Mouse (Mus musculus): ENCODE results near the gene Ssbp3. TPM values are rescaled to one million over a fixed set of nuclear protein-coding genes. Genes with fewer than 3 reads are reported as not detected.

Ssbp3 gene
- polyA plus RNA-seq, 1 experiment from 2014 or later = 167 TPM

GRCm38 (mm10) chr4:106900718-106901117, 9.8 kb upstream of the Ssbp3 start:
- Histone ChIP-seq H3K36me3 (ENCODE audit: control insufficient read depth, insufficient read depth) (no peaks in the 10 kb centered on the region), H3K4me3 (replicated peaks; ENCODE audit: low read length) (no peak overlapping the region), H3K27me3 (replicated peaks; ENCODE audit: control insufficient read depth, insufficient read depth, low read length) (no peaks in the 10 kb centered on the region), H3K4me1 (replicated peaks; ENCODE audit: control insufficient read depth, insufficient read depth, low read length) (peaks cover 4% of the 10 kb centered on the region), H3K9me3 (ENCODE audit: control insufficient read depth, low read length) (no peaks in the 10 kb centered on the region), H3K4me2 (ENCODE audit: low read length) (no peak overlapping the region), H3K27ac (ENCODE audit: low read length) (no peak overlapping the region), H3K9ac (replicated peaks; ENCODE audit: low read depth, low read length) (no peak overlapping the region)
- no peak for ATAC-seq
- WGBS = 33% methylated on average over 6 of the region's 6 CpGs

DNA sequence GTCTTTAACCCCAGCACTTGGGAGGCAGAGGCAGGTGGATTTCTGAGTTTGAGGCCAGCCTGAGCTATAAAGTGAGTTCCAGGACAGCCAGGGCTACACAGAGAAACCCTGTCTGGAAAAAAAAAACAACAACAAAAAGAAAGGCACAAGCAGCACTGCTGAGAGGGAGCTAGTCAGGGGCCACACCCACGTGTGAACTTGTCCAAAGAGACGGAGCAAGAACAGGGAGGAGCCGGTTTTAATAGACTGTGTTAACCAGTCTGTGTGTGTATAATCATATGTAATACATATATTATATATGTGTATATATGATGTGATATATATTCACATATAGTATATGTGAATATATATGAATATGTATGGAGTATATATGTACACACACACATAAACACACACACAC, 8.9 kb upstream of the Ssbp3 start:
- Histone ChIP-seq H3K27ac (ENCODE audit: low read length) (no peak overlapping the region), H3K9ac (replicated peaks; ENCODE audit: low read depth, low read length) (no peak overlapping the region), H3K9me3 (ENCODE audit: control insufficient read depth, low read length) (no peaks in the 10 kb centered on the region), H3K27me3 (replicated peaks; ENCODE audit: control insufficient read depth, insufficient read depth, low read length) (no peaks in the 10 kb centered on the region), H3K4me3 (replicated peaks; ENCODE audit: low read length) (no peak overlapping the region), H3K36me3 (ENCODE audit: control insufficient read depth, insufficient read depth) (no peaks in the 10 kb centered on the region), H3K4me2 (ENCODE audit: low read length) (no peak overlapping the region), H3K4me1 (replicated peaks; ENCODE audit: control insufficient read depth, insufficient read depth, low read length) (peaks cover 4% of the 10 kb centered on the region)
- ATAC-seq = no peak
- WGBS = 81% methylated on average over 3 of the region's 3 CpGs

DNA sequence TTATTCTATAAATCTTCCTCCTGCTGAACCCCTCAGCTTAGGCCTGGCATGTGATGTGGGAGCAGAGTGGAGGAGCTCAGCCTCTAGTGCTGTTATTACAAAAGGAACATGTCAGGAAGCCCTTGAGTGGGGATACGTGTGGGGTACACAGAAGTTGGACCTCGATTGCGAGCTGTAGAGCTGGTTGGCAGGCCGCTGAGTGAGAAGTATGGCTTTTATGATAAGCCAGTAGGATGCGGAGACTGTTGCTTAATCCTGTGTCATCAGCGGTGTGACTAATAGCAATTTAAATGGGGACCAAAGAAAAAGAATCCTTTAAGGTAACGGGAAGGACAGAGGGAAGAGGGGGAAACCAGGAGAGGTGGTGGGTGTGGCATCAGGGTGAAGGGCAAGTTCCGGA, 8.3 kb upstream of the Ssbp3 start:
- no peak for ATAC-seq
- H3K4me1 ChIP-seq (replicated peaks; ENCODE audit: control insufficient read depth, insufficient read depth, low read length) = peaks cover 4% of the 10 kb centered on the region
- no peaks in the 10 kb centered on the region for H3K9me3 ChIP-seq (ENCODE audit: control insufficient read depth, low read length)
- H3K36me3 ChIP-seq (ENCODE audit: control insufficient read depth, insufficient read depth) = no peaks in the 10 kb centered on the region
- 77% methylated on average over 8 of the region's 8 CpGs for WGBS
- H3K27ac ChIP-seq (ENCODE audit: low read length) = no peak overlapping the region
- no peak overlapping the region for H3K4me3 ChIP-seq (replicated peaks; ENCODE audit: low read length)
- no peak overlapping the region for H3K4me2 ChIP-seq (ENCODE audit: low read length)
- H3K9ac ChIP-seq (replicated peaks; ENCODE audit: low read depth, low read length) = no peak overlapping the region
- H3K27me3 ChIP-seq (replicated peaks; ENCODE audit: control insufficient read depth, insufficient read depth, low read length) = no peaks in the 10 kb centered on the region

DNA sequence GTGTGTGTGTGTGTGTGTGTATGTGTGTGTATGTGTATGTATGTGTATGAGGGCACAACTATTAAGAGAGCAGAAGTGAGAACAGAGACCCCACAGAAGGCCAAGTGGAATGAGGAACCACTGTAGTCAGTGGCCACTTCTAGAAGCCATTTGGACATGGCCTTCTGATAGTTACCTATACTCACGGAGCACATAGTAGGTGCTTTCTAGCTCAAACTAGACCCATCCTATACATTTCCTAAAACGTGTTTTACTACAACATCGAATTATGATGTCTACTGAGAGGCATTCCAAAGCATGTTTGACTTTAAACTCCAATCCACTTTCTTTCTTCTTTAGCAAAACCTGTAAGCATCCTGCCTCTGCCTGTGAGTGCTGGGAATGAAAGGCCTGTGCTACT, 4.6 kb upstream of the Ssbp3 start:
- Histone ChIP-seq H3K4me1 (replicated peaks; ENCODE audit: control insufficient read depth, insufficient read depth, low read length) (peaks cover 15% of the 10 kb centered on the region), H3K36me3 (ENCODE audit: control insufficient read depth, insufficient read depth) (no peaks in the 10 kb centered on the region), H3K9me3 (ENCODE audit: control insufficient read depth, low read length) (no peaks in the 10 kb centered on the region), H3K4me2 (ENCODE audit: low read length) (no peak overlapping the region), H3K27ac (ENCODE audit: low read length) (no peak overlapping the region), H3K27me3 (replicated peaks; ENCODE audit: control insufficient read depth, insufficient read depth, low read length) (no peaks in the 10 kb centered on the region), H3K4me3 (replicated peaks; ENCODE audit: low read length) (no peak overlapping the region), H3K9ac (replicated peaks; ENCODE audit: low read depth, low read length) (no peak overlapping the region)
- ATAC-seq = no peak
- 90% methylated on average over 3 of the region's 3 CpGs for WGBS

GRCm38 (mm10) chr4:106907701-106908425, 2.6 kb upstream of the Ssbp3 start:
- H3K4me2 ChIP-seq (ENCODE audit: low read length) = no peak overlapping the region

DNA sequence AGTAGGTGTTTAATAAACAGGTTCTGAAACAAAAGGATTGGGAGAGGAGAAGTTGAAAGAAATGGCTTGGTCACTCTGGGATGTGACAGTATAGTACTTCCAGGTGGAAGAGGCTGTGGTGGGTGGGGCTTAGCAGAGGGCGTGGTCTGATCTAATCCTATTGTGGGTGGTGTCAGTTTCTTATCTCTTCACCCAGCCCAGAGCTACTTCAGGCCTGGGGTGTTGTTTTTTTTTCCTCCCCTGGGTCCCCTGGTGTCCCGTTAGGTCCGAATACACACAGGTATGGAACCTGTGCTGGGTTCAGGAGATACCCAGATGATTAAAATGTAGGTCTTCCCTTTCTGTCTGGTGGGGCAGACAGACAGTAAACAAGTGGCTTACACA, 2.1 kb upstream of the Ssbp3 start:
- Histone ChIP-seq H3K9ac (replicated peaks; ENCODE audit: low read depth, low read length) (no peak overlapping the region), H3K27me3 (replicated peaks; ENCODE audit: control insufficient read depth, insufficient read depth, low read length) (no peaks in the 10 kb centered on the region), H3K4me3 (replicated peaks; ENCODE audit: low read length) (no peak overlapping the region), H3K36me3 (ENCODE audit: control insufficient read depth, insufficient read depth) (no peaks in the 10 kb centered on the region), H3K9me3 (ENCODE audit: control insufficient read depth, low read length) (no peaks in the 10 kb centered on the region), H3K4me2 (ENCODE audit: low read length) (no peak overlapping the region), H3K27ac (ENCODE audit: low read length) (peak overlapping the region; percentile 91; the same call in 1 of the 2 replicates), H3K4me1 (replicated peaks; ENCODE audit: control insufficient read depth, insufficient read depth, low read length) (peaks cover 18% of the 10 kb centered on the region)
- ATAC-seq = no peak
- WGBS = 36% methylated on average over 3 of the region's 3 CpGs

More at GRCm38 (mm10) chr4:106907701-106908425, 2.6 kb upstream of the Ssbp3 start:
- no peak for ATAC-seq
- H3K9me3 ChIP-seq (ENCODE audit: control insufficient read depth, low read length) = no peaks in the 10 kb centered on the region
- H3K27me3 ChIP-seq (replicated peaks; ENCODE audit: control insufficient read depth, insufficient read depth, low read length) = no peaks in the 10 kb centered on the region
- no peak overlapping the region for H3K4me3 ChIP-seq (replicated peaks; ENCODE audit: low read length)
- H3K36me3 ChIP-seq (ENCODE audit: control insufficient read depth, insufficient read depth) = no peaks in the 10 kb centered on the region
- H3K4me1 ChIP-seq (replicated peaks; ENCODE audit: control insufficient read depth, insufficient read depth, low read length) = peaks cover 15% of the 10 kb centered on the region
- H3K27ac ChIP-seq (ENCODE audit: low read length) = no peak overlapping the region
- no peak overlapping the region for H3K9ac ChIP-seq (replicated peaks; ENCODE audit: low read depth, low read length)
- WGBS = 24% methylated on average over 17 of the region's 17 CpGs

- Histone ChIP-seq H3K9me3 (ENCODE audit: control insufficient read depth, low read length) (no peaks in the 10 kb centered on the region), H3K36me3 (ENCODE audit: control insufficient read depth, insufficient read depth) (no peaks in the 10 kb centered on the region), H3K4me2 (ENCODE audit: low read length) (peak overlapping the region; percentile 80), H3K4me3 (replicated peaks; ENCODE audit: low read length) (peak overlapping the region; percentile 64; the same call in 1 of the 2 replicates), H3K27me3 (replicated peaks; ENCODE audit: control insufficient read depth, insufficient read depth, low read length) (no peaks in the 10 kb centered on the region), H3K27ac (ENCODE audit: low read length) (peak overlapping the region; percentile 91), H3K4me1 (replicated peaks; ENCODE audit: control insufficient read depth, insufficient read depth, low read length) (peaks cover 25% of the 10 kb centered on the region), H3K9ac (replicated peaks; ENCODE audit: low read depth, low read length) (peak overlapping the region; percentile 38)
- ATAC-seq = no peak
- under 1% methylated on average over 10 of the region's 10 CpGs for WGBS
These were observed 1.4 kb upstream of the Ssbp3 start for GRCm38 (mm10) chr4:106908950-106909751.

- peak overlapping the region; percentile 38 for H3K9ac ChIP-seq (replicated peaks; ENCODE audit: low read depth, low read length)
- peak overlapping the region; percentile 80 for H3K4me2 ChIP-seq (ENCODE audit: low read length)
- no peaks in the 10 kb centered on the region for H3K36me3 ChIP-seq (ENCODE audit: control insufficient read depth, insufficient read depth)
- peak overlapping the region; percentile 64 for H3K4me3 ChIP-seq (replicated peaks; ENCODE audit: low read length)
- no peak for ATAC-seq
- no peaks in the 10 kb centered on the region for H3K27me3 ChIP-seq (replicated peaks; ENCODE audit: control insufficient read depth, insufficient read depth, low read length)
- peaks cover 32% of the 10 kb centered on the region for H3K4me1 ChIP-seq (replicated peaks; ENCODE audit: control insufficient read depth, insufficient read depth, low read length)
- H3K9me3 ChIP-seq (ENCODE audit: control insufficient read depth, low read length) = no peaks in the 10 kb centered on the region
- H3K27ac ChIP-seq (ENCODE audit: low read length) = peak overlapping the region; percentile 91
- WGBS = 0% methylated on average over 6 of the region's 6 CpGs
These were observed 704 bp upstream of the Ssbp3 start for GRCm38 (mm10) chr4:106909797-106910196.

GRCm38 (mm10) chr4:106911246-106911801, 823 bp downstream of the Ssbp3 start:
- ATAC-seq = peak; percentile 92
- WGBS = under 1% methylated on average over 66 of the region's 89 CpGs
- H3K4me3 ChIP-seq (replicated peaks; ENCODE audit: low read length) = peak overlapping the region; percentile 64
- peak overlapping the region; percentile 93 for H3K27ac ChIP-seq (ENCODE audit: low read length)
- H3K36me3 ChIP-seq (ENCODE audit: control insufficient read depth, insufficient read depth) = peaks cover 12% of the 10 kb centered on the region
- peaks cover 47% of the 10 kb centered on the region for H3K4me1 ChIP-seq (replicated peaks; ENCODE audit: control insufficient read depth, insufficient read depth, low read length)
- H3K9me3 ChIP-seq (ENCODE audit: control insufficient read depth, low read length) = no peaks in the 10 kb centered on the region
- H3K27me3 ChIP-seq (replicated peaks; ENCODE audit: control insufficient read depth, insufficient read depth, low read length) = no peaks in the 10 kb centered on the region
- peak overlapping the region; percentile 98 for H3K9ac ChIP-seq (replicated peaks; ENCODE audit: low read depth, low read length)
- H3K4me2 ChIP-seq (ENCODE audit: low read length) = peak overlapping the region; percentile 80
